Mouse (Mus musculus): ENCODE results near the gene Cc2d1a. TPM values are rescaled to one million over a fixed set of nuclear protein-coding genes. Genes with fewer than 3 reads are reported as not detected.

The Cc2d1a gene
- polyA plus RNA-seq, 1 experiment = 21.2 TPM

GRCm38 (mm10) chr8:84183261-84184084 lies 35.7 kb upstream of the Cc2d1a start:
- TF ChIP-seq GATA1 (IDR thresholded peaks at IDR 0.05; ENCODE audit: low read length) = no peak

GRCm38 (mm10) chr8:84182833-84183232 lies 35.1 kb upstream of the Cc2d1a start:
- no peak for TF ChIP-seq GATA1 (IDR thresholded peaks at IDR 0.05; ENCODE audit: low read length)

- no peak for TF ChIP-seq GATA1 (IDR thresholded peaks at IDR 0.05; ENCODE audit: low read length)
Measured at GRCm38 (mm10) chr8:84180530-84181190, 32.9 kb upstream of the Cc2d1a start.

- no peak for TF ChIP-seq GATA1 (IDR thresholded peaks at IDR 0.05; ENCODE audit: low read length)
Measured at GRCm38 (mm10) chr8:84179946-84180345, 32.2 kb upstream of the Cc2d1a start.

- no peak for TF ChIP-seq GATA1 (IDR thresholded peaks at IDR 0.05; ENCODE audit: low read length)
Measured at GRCm38 (mm10) chr8:84178592-84178991, 30.9 kb upstream of the Cc2d1a start.

- no peak for TF ChIP-seq GATA1 (IDR thresholded peaks at IDR 0.05; ENCODE audit: low read length)
Measured at GRCm38 (mm10) chr8:84177405-84177804, 29.7 kb upstream of the Cc2d1a start.

- no peak for TF ChIP-seq GATA1 (IDR thresholded peaks at IDR 0.05; ENCODE audit: low read length)
Measured at GRCm38 (mm10) chr8:84176560-84176959, 28.8 kb upstream of the Cc2d1a start.

- TF ChIP-seq GATA1 (IDR thresholded peaks at IDR 0.05; ENCODE audit: low read length) = no peak
Measured at GRCm38 (mm10) chr8:84173861-84174260, 26.1 kb upstream of the Cc2d1a start.

GRCm38 (mm10) chr8:84170096-84170495 lies 22.4 kb upstream of the Cc2d1a start:
- TF ChIP-seq GATA1 (IDR thresholded peaks at IDR 0.05; ENCODE audit: low read length) = no peak

GRCm38 (mm10) chr8:84167696-84168095 lies 20.0 kb upstream of the Cc2d1a start:
- no peak for TF ChIP-seq GATA1 (IDR thresholded peaks at IDR 0.05; ENCODE audit: low read length)

- TF ChIP-seq GATA1 (IDR thresholded peaks at IDR 0.05; ENCODE audit: low read length) = no peak
Measured at GRCm38 (mm10) chr8:84157620-84158019, 9.9 kb upstream of the Cc2d1a start.

GRCm38 (mm10) chr8:84149181-84149580 lies 1.4 kb upstream of the Cc2d1a start:
- TF ChIP-seq GATA1 (IDR thresholded peaks at IDR 0.05; ENCODE audit: low read length) = no peak

- no peak for TF ChIP-seq GATA1 (IDR thresholded peaks at IDR 0.05; ENCODE audit: low read length)
Measured at GRCm38 (mm10) chr8:84148531-84148850, 755 bp upstream of the Cc2d1a start.

GRCm38 (mm10) chr8:84147324-84147766 lies 391 bp downstream of the Cc2d1a start:
- TF ChIP-seq GATA1 (IDR thresholded peaks at IDR 0.05; ENCODE audit: low read length) = no peak

- no peak for TF ChIP-seq GATA1 (IDR thresholded peaks at IDR 0.05; ENCODE audit: low read length)
Measured at GRCm38 (mm10) chr8:84144636-84145245, 3.0 kb downstream of the Cc2d1a start.

- no peak for TF ChIP-seq GATA1 (IDR thresholded peaks at IDR 0.05; ENCODE audit: low read length)
Measured at GRCm38 (mm10) chr8:84140838-84141237, 6.9 kb downstream of the Cc2d1a start.
